Mouse (Mus musculus) forebrain, postnatal 0 days (tissue): ENCODE results near the gene Rae1. TPM values are rescaled to one million over a fixed set of nuclear protein-coding genes. Genes with fewer than 3 reads are reported as not detected.

Experiments
- ATAC-seq: fragments of 200-750 bp; cut with Nextera tagmentation; 2 replicates; pipeline ENCODE4 v1.8.0; 2017; ENCODE audit warnings: mild to moderate bottlenecking, moderate library complexity
- DNase-seq: peaks from one replicate; pipeline ENCODE4 v3.0.0-alpha.2; 2015
- H3K27ac ChIP-seq: fragments of 300-500 bp; sonication (generic); 2 replicates; pipeline ENCODE4 v1.5.1; 2014; ENCODE audit warnings: low read depth, mild to moderate bottlenecking, antibody characterized with exemption, low read length, moderate library complexity, mixed read lengths
- H3K27me3 ChIP-seq: fragments of 300-500 bp; sonication (generic); 2 replicates; pipeline ENCODE4 v1.6.1; 2014; ENCODE audit warnings: mild to moderate bottlenecking, low read length, mixed read lengths; ENCODE audit not compliant: insufficient read depth
- H3K36me3 ChIP-seq: fragments of 300-500 bp; sonication (generic); 2 replicates; pipeline ENCODE4 v1.6.1; 2014; ENCODE audit warnings: mild to moderate bottlenecking, moderate library complexity; ENCODE audit not compliant: insufficient read depth
- H3K4me1 ChIP-seq: fragments of 300-500 bp; sonication (generic); 2 replicates; pipeline ENCODE4 v1.6.1; 2014; ENCODE audit warnings: antibody characterized with exemption; ENCODE audit not compliant: insufficient read depth
- H3K4me2 ChIP-seq: fragments of 300-500 bp; sonication (generic); 2 replicates; pipeline ENCODE4 v1.6.1; 2014; ENCODE audit warnings: low read depth, mild to moderate bottlenecking, moderate library complexity
- H3K4me3 ChIP-seq: fragments of 300-500 bp; sonication (generic); 2 replicates; pipeline ENCODE4 v1.5.1; 2014; ENCODE audit warnings: low read depth, low read length, mixed read lengths
- H3K9ac ChIP-seq: fragments of 300-500 bp; sonication (generic); 2 replicates; pipeline ENCODE4 v1.6.1; 2014; ENCODE audit warnings: mild to moderate bottlenecking
- H3K9me3 ChIP-seq: fragments of 300-500 bp; sonication (generic); 2 replicates; pipeline ENCODE4 v1.6.1; 2016; ENCODE audit warnings: low read length
- CTCF ChIP-seq: sonication (generic); IDR thresholded peaks from 2 replicates; pipeline ENCODE4 v1.5.1; 2016; ENCODE audit warnings: antibody characterized with exemption, control low read depth, low read depth
- WGBS: fragments of 180-500 bp; shearing (Covaris S2); extraction: QIAGEN DNeasy Blood & Tissue Kit; methylation state at CpG from one replicate; pipeline ENCODE4 v1.1.7; 2014; 5-methylcytosine and 5-hydroxymethylcytosine counted together
- polyA plus RNA-seq: library from polyadenylated mRNA; unstranded; fragments of >200 nt; fragmentation: Nextera tagmentation; extraction: Ambion mirVana; gene quantifications from 2 replicates; pipeline ENCODE4 v1.2.1, GENCODE M21; 2015
- total RNA-seq: library from RNA; depleted of rRNA; stranded (reverse); fragments of >200 nt; gene quantifications from 2 replicates; pipeline ENCODE4 v1.2.3, GENCODE M21; 2014; rRNA removed

The Rae1 gene
- total RNA-seq (103 and 108 TPM in 2 replicates), polyA plus RNA-seq (150 and 161 TPM in 2 replicates)

DNA sequence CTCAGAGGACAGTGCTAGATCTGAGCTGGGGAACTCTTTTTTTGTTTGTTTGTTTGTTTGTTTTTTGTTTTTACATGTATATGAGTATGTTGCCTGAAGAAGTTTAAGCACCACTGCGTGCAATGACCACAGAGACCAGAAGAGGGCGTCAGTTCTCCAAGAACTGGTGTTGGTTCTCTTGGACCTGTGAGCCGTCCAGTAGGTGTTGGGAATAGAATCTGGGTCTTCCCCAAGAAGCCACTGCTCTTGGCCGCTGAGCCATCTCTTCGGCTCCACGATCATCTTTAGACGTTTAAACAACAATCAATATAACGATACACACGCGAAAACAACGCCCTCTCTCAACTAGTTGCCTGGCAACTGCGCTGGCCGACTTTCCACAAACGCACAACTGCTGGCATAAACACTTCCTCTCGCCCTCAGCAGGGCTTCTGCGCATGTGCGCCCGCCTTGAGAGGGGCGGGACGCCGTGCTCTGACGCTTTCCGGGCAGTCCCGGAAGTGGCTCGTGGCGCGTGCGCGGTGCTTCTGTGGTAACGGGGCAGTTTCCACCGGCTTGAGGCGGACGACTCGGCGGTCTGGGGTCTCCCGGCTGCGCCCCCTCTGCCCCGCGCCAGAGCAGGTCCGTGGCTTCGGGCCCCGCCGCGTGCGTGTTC lies at the start of gene Rae1:
Rae1 (plus strand) TSS at position 488 of the 655 bp plus-strand sequence.
- Histone ChIP-seq H3K4me3 (peak within 1 kb of the TSS; percentile 99), H3K9ac (peak within 1 kb of the TSS; percentile 97), H3K36me3 (peaks cover 20% of the 10 kb centered on the region), H3K9me3 (no peaks in the 10 kb centered on the region), H3K4me2 (peak within 1 kb of the TSS; percentile 77), H3K4me1 (peaks cover 10% of the 10 kb centered on the region), H3K27ac (peak within 1 kb of the TSS; percentile 97), H3K27me3 (no peaks in the 10 kb centered on the region)
- ATAC-seq (peak; percentile 95), DNase-seq (peak; percentile 100)
- WGBS: 3% methylated on average over 45 of the region's 45 CpGs
- peak; percentile 83 for TF ChIP-seq CTCF

DNA sequence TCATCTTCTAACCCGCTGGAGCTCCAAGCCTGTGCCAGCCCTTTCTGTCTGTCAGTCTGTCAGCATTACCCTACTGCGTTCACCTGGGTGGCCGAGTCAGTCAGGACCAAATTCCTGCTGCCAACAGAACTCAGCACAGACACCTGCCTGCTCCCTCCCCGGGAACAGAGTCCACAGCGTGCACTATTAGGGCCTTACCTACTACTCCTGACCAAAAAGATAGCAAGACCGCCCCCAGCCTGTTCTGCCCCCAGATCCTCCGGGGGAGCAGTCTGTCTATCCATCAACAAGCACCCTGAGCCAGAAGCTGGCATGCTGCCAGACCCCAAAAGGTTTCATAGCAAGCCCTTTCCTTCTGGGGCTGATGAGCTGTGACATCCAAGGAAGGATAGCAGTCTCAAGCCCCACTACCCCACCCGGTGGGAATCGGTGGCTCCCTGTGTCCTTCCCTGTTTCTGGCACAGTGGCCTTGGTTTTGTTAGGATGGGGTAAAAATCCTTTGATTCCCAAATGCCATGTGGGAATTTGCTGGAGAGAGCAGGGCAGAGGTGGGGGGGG lies 49.7 kb upstream of the Rae1 start:
- TF ChIP-seq CTCF: no peak
- 54% methylated on average over 9 of the region's 9 CpGs for WGBS
- no peak for DNase-seq
- Histone ChIP-seq H3K9ac (no peak overlapping the region), H3K9me3 (no peaks in the 10 kb centered on the region), H3K4me2 (no peak overlapping the region), H3K4me3 (no peak overlapping the region), H3K27ac (no peak overlapping the region), H3K27me3 (no peaks in the 10 kb centered on the region), H3K36me3 (no peaks in the 10 kb centered on the region), H3K4me1 (no peaks in the 10 kb centered on the region; the same call in 1 of the 2 replicates)
- ATAC-seq: no peak

DNA sequence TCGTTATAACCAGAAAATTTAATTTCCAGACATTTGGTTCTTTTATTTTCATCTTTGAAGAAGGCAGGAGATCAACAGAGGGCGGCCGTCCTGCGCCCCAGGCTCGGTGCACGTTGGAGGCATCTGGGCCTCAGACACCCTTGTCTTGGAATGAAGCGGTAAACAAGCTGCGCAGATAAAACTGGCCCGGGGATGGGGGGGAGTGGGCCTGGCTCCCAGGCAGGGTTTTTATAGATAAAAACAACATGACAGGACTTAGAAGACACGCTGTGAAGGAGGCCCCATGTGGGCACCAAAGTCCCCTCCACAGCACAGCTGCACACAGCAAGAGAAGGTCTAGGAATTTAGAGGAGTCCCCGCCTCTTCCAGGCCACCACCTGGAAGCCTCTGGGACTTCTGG lies 49.2 kb upstream of the Rae1 start:
- Histone ChIP-seq H3K27me3 (no peaks in the 10 kb centered on the region), H3K36me3 (no peaks in the 10 kb centered on the region), H3K9me3 (no peaks in the 10 kb centered on the region), H3K4me2 (no peak overlapping the region), H3K4me1 (no peaks in the 10 kb centered on the region; the same call in 1 of the 2 replicates), H3K9ac (no peak overlapping the region), H3K27ac (no peak overlapping the region), H3K4me3 (no peak overlapping the region)
- no peak for TF ChIP-seq CTCF
- no peak for ATAC-seq
- no peak for DNase-seq
- 28% methylated on average over 11 of the region's 11 CpGs for WGBS

DNA sequence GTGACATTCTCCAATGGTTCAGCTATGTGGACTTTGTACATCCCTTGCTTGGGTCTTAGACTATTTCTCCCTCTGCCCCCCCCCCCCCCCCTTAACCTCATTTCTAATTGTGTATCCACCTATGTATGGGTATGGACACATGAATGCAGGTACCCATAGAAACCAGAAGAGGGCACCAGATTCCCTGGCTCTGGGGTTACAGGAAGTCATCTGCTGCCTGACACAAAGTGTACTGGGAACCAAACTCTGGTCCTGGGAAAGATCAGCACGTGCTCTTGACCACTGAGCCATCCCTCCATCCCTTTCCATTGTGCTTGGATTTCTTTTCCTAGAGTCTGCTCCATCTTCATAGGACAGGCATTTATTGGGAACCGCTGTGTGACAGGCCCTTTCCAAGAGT lies 47.9 kb upstream of the Rae1 start:
- H3K9me3 ChIP-seq: no peaks in the 10 kb centered on the region
- DNase-seq: no peak
- no peak overlapping the region for H3K9ac ChIP-seq
- H3K4me3 ChIP-seq: no peak overlapping the region
- ATAC-seq: no peak
- H3K4me2 ChIP-seq: no peak overlapping the region
- H3K4me1 ChIP-seq: no peaks in the 10 kb centered on the region; the same call in 1 of the 2 replicates
- no peak for TF ChIP-seq CTCF
- WGBS: 79% methylated on average over 2 of the region's 2 CpGs
- no peaks in the 10 kb centered on the region for H3K27me3 ChIP-seq
- no peak overlapping the region for H3K27ac ChIP-seq
- H3K36me3 ChIP-seq: no peaks in the 10 kb centered on the region

DNA sequence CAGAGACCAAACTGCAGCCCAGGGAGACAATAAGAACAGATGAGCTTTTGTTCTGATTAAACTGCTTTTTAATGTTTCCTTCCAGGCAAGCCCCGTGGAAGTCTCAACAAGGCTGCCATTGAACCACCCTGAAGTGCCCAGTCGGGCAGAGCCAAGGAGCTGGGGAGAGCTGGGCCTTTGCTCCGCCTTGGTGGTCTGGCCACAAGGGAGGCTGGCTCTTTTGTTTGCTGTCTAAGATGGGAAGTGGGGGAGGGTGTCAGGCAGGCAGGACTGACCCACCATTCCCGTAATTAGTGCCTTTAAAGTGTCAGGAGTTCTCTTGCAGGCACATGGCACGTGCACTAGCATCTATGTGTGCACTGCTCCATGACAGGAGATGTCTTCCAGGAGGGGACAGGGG lies 41.3 kb upstream of the Rae1 start:
- ATAC-seq: peak; percentile 86
- H3K4me2 ChIP-seq: no peak overlapping the region
- no peaks in the 10 kb centered on the region for H3K36me3 ChIP-seq
- WGBS: 12% methylated on average over 5 of the region's 5 CpGs
- no peaks in the 10 kb centered on the region for H3K9me3 ChIP-seq
- H3K9ac ChIP-seq: no peak overlapping the region
- H3K27me3 ChIP-seq: no peaks in the 10 kb centered on the region
- no peak for DNase-seq
- TF ChIP-seq CTCF: no peak
- H3K4me1 ChIP-seq: no peaks in the 10 kb centered on the region
- H3K4me3 ChIP-seq: no peak overlapping the region
- no peak overlapping the region for H3K27ac ChIP-seq

DNA sequence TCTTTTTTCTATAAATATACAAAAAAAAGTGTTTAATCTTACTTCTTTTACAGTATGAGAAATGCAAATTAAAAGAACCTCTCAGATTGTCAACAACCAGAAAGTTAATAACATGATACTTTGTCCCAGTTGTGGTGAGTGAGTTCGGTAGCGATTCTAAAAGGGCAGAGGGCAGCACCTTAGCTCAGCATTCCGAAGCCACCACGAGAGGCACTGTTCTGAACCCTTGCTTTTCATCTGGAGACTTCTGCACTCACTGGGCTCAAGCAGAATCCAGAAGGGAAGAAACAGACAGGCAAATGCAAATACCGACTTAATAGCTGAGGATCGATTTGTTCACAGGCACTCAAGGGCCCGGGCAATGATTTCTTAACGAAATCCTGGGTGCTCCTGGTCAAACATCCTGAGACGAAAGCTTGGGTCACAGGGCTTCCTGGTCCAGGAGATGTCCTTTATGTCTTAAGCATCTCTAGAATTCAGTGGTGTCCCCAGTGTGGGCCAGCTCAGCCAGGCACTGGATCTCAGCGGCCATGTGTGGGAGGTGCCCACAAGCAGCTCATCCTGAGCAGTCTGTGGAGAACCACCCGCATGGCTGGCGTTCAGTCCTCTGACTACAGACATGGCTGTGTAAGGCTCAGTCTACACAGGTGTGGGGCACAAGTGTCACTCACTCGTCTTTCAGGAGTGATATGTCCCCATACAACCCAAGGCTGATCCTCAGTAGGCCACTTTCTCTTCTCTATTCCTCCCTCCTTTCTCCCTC lies 40.7 kb upstream of the Rae1 start:
- Histone ChIP-seq H3K36me3 (no peaks in the 10 kb centered on the region), H3K9me3 (no peaks in the 10 kb centered on the region), H3K9ac (no peak overlapping the region), H3K27me3 (no peaks in the 10 kb centered on the region), H3K4me2 (no peak overlapping the region), H3K4me3 (no peak overlapping the region), H3K27ac (no peak overlapping the region), H3K4me1 (no peaks in the 10 kb centered on the region)
- ATAC-seq (no peak), DNase-seq (no peak)
- TF ChIP-seq CTCF: peak; percentile 23; the same call in 1 of the 2 replicates
- WGBS: 50% methylated on average over 13 of the region's 13 CpGs

DNA sequence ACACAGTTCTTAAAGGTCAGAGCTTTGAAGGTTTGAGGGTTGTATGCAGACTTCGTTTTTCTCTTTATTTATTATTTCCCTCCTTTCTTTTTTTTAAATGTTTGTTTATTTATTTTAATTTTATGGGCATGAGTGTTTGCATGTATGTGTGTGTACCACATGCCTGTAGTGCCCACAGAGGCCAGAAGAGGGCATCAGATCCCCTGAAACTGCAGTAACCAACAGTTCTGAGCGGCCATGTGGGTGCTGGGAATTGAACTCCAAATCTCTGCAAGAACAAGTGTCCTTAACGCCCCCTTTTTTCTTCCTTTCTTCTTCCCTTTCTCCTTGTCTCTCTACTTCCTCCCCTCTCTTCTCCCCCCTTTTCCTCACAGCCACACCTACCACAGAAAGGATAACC lies 39.6 kb upstream of the Rae1 start:
- no peak for ATAC-seq
- Histone ChIP-seq H3K27me3 (no peaks in the 10 kb centered on the region), H3K27ac (no peak overlapping the region), H3K36me3 (no peaks in the 10 kb centered on the region), H3K9ac (no peak overlapping the region), H3K9me3 (no peaks in the 10 kb centered on the region), H3K4me1 (no peaks in the 10 kb centered on the region), H3K4me2 (no peak overlapping the region), H3K4me3 (no peak overlapping the region)
- 0 out of 2 replicates have a peak, but pooled peaks have one; percentile 6 for TF ChIP-seq CTCF
- no peak for DNase-seq
- WGBS: 93% methylated on average over 3 of the region's 3 CpGs
